Mouse (Mus musculus): ENCODE data around the gene Rps21. TPM values are rescaled to one million over a fixed set of nuclear protein-coding genes. Genes with fewer than 3 reads are reported as not detected.
A peak's percentile ranks its signal among the peaks of the same experiment; 100 is the strongest.
"Not testable (repeated sequence)": the region's sequence is repeated elsewhere in the genome, so short reads cannot be mapped to it uniquely, and the experiment has no call there.

Gene Rps21
- polyA plus RNA-seq, 1 experiment from 2014 or later = 468 TPM

- H3K4me2 ChIP-seq (ENCODE audit: low read depth, low read length, severe bottlenecking); H3K27me3 ChIP-seq (ENCODE audit: control insufficient read depth, insufficient read depth, low read length); H3K9me3 ChIP-seq (ENCODE audit: control insufficient read depth, low read length); ATAC-seq (replicated peaks; ENCODE audit: low FRiP score); H3K4me3 ChIP-seq (ENCODE audit: low read depth, low read length); H3K27ac ChIP-seq (ENCODE audit: low read depth, low read length); H3K9ac ChIP-seq (ENCODE audit: low read length); H3K36me3 ChIP-seq (ENCODE audit: control insufficient read depth, insufficient read depth, low read length); DNase-seq (ENCODE audit: low spot score): not testable (repeated sequence)
- H3K4me1 ChIP-seq (replicated peaks; ENCODE audit: control insufficient read depth, insufficient read depth, low read length) = peaks cover 11% of the 10 kb centered on the region; the same call in 1 of the 2 replicates
- 81% methylated on average over 10 of the region's 10 CpGs for WGBS
Observed at GRCm38 (mm10) chr2:180258951-180259484, 1.8 kb downstream of the Rps21 start.

- WGBS = 73% methylated on average over 17 of the region's 17 CpGs
- H3K36me3 ChIP-seq (ENCODE audit: control insufficient read depth, insufficient read depth, low read length) = not testable (repeated sequence)
Observed at GRCm38 (mm10) chr2:180259826-180260609, 2.8 kb downstream of the Rps21 start.

GRCm38 (mm10) chr2:180260610-180261480, 3.7 kb downstream of the Rps21 start:
- H3K27me3 ChIP-seq (ENCODE audit: control insufficient read depth, insufficient read depth, low read length) = no peaks in the 10 kb centered on the region
- H3K4me2 ChIP-seq (ENCODE audit: low read depth, low read length, severe bottlenecking) = no peak overlapping the region
- no peaks in the 10 kb centered on the region; the same call in 1 of the 2 replicates for H3K36me3 ChIP-seq (ENCODE audit: control insufficient read depth, insufficient read depth, low read length)
- no peak overlapping the region for H3K4me3 ChIP-seq (ENCODE audit: low read depth, low read length)
- DNase-seq (ENCODE audit: low spot score) (no peak), ATAC-seq (replicated peaks; ENCODE audit: low FRiP score) (no peak)
- no peak overlapping the region for H3K9ac ChIP-seq (ENCODE audit: low read length)
- H3K27ac ChIP-seq (ENCODE audit: low read depth, low read length) = no peak overlapping the region
- H3K4me1 ChIP-seq (replicated peaks; ENCODE audit: control insufficient read depth, insufficient read depth, low read length) = peaks cover 11% of the 10 kb centered on the region; the same call in 1 of the 2 replicates
- 66% methylated on average over 8 of the region's 8 CpGs for WGBS
- H3K9me3 ChIP-seq (ENCODE audit: control insufficient read depth, low read length) = no peaks in the 10 kb centered on the region

More at GRCm38 (mm10) chr2:180259826-180260609, 2.8 kb downstream of the Rps21 start:
- H3K9me3 ChIP-seq (ENCODE audit: control insufficient read depth, low read length); H3K4me3 ChIP-seq (ENCODE audit: low read depth, low read length); H3K4me2 ChIP-seq (ENCODE audit: low read depth, low read length, severe bottlenecking); H3K27me3 ChIP-seq (ENCODE audit: control insufficient read depth, insufficient read depth, low read length); H3K27ac ChIP-seq (ENCODE audit: low read depth, low read length); H3K9ac ChIP-seq (ENCODE audit: low read length); ATAC-seq (replicated peaks; ENCODE audit: low FRiP score): not testable (repeated sequence)
- DNase-seq (ENCODE audit: low spot score) = peak; percentile 49
- peaks cover 11% of the 10 kb centered on the region; the same call in 1 of the 2 replicates for H3K4me1 ChIP-seq (replicated peaks; ENCODE audit: control insufficient read depth, insufficient read depth, low read length)

- Histone ChIP-seq H3K4me3 (ENCODE audit: low read depth, low read length) (no peak overlapping the region), H3K9ac (ENCODE audit: low read length) (no peak overlapping the region), H3K27ac (ENCODE audit: low read depth, low read length) (no peak overlapping the region), H3K4me1 (replicated peaks; ENCODE audit: control insufficient read depth, insufficient read depth, low read length) (peaks cover 6% of the 10 kb centered on the region; the same call in 1 of the 2 replicates), H3K27me3 (ENCODE audit: control insufficient read depth, insufficient read depth, low read length) (no peaks in the 10 kb centered on the region), H3K9me3 (ENCODE audit: control insufficient read depth, low read length) (no peaks in the 10 kb centered on the region), H3K36me3 (ENCODE audit: control insufficient read depth, insufficient read depth, low read length) (no peaks in the 10 kb centered on the region; the same call in 1 of the 2 replicates), H3K4me2 (ENCODE audit: low read depth, low read length, severe bottlenecking) (no peak overlapping the region)
- DNase-seq (ENCODE audit: low spot score) (no peak), ATAC-seq (replicated peaks; ENCODE audit: low FRiP score) (no peak)
- 90% methylated on average over 7 of the region's 7 CpGs for WGBS
Observed at GRCm38 (mm10) chr2:180261901-180262300, 4.7 kb downstream of the Rps21 start.

DNA sequence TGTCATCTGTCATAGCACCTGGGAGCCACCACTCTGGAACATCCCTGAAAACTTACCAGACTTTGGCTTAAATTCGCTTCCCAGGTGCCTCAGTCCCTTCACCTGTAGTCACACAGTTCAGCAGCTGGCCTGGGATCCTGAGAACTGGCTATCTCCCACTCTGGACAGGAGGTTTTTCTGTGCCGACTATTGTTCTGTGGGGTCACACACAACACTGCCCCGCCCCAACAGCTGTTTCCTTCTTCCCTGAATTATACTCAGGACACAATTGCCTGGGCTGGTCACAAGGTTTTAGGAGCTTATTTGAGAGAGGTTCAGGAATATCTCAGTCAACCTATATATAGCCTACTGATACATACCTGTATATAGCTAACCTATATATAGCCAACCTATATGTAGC, 5.3 kb downstream of the Rps21 start:
- Histone ChIP-seq H3K27ac (ENCODE audit: low read depth, low read length) (no peak overlapping the region), H3K9ac (ENCODE audit: low read length) (no peak overlapping the region), H3K36me3 (ENCODE audit: control insufficient read depth, insufficient read depth, low read length) (no peaks in the 10 kb centered on the region; the same call in 1 of the 2 replicates), H3K4me3 (ENCODE audit: low read depth, low read length) (no peak overlapping the region), H3K27me3 (ENCODE audit: control insufficient read depth, insufficient read depth, low read length) (no peaks in the 10 kb centered on the region), H3K4me1 (replicated peaks; ENCODE audit: control insufficient read depth, insufficient read depth, low read length) (peaks cover 6% of the 10 kb centered on the region; the same call in 1 of the 2 replicates), H3K4me2 (ENCODE audit: low read depth, low read length, severe bottlenecking) (no peak overlapping the region), H3K9me3 (ENCODE audit: control insufficient read depth, low read length) (no peaks in the 10 kb centered on the region)
- ATAC-seq (replicated peaks; ENCODE audit: low FRiP score) = no peak
- 83% methylated on average over 3 of the region's 3 CpGs for WGBS
- DNase-seq (ENCODE audit: low spot score) = no peak

- DNase-seq (ENCODE audit: low spot score) = no peak
- Histone ChIP-seq H3K4me3 (ENCODE audit: low read depth, low read length) (no peak overlapping the region), H3K27me3 (ENCODE audit: control insufficient read depth, insufficient read depth, low read length) (no peaks in the 10 kb centered on the region), H3K4me1 (replicated peaks; ENCODE audit: control insufficient read depth, insufficient read depth, low read length) (peaks cover 6% of the 10 kb centered on the region; the same call in 1 of the 2 replicates), H3K9ac (ENCODE audit: low read length) (no peak overlapping the region), H3K36me3 (ENCODE audit: control insufficient read depth, insufficient read depth, low read length) (no peaks in the 10 kb centered on the region; the same call in 1 of the 2 replicates), H3K4me2 (ENCODE audit: low read depth, low read length, severe bottlenecking) (no peak overlapping the region), H3K9me3 (ENCODE audit: control insufficient read depth, low read length) (no peaks in the 10 kb centered on the region), H3K27ac (ENCODE audit: low read depth, low read length) (no peak overlapping the region)
- WGBS = 90% methylated on average over 10 of the region's 10 CpGs
- no peak for ATAC-seq (replicated peaks; ENCODE audit: low FRiP score)
Observed at GRCm38 (mm10) chr2:180262891-180263290, 5.7 kb downstream of the Rps21 start.

DNA sequence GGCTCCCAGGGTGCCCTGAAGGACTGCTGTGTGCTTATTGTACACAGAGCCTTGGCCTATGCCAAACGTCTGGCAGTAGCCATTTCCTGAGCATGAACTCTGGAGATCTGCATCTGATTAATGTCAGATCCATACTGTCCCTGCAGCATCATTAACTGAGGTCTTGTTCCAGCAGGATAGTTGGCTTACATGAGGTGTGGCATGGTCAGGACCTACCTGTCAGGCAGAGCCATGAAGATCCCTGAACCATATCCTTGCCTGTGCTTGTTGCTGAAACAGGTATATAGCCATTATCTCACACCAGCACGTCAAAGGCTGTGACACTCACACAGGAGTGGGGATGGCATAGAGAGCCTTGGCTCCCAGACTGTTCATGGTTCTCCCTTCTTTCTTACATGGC, 10.8 kb downstream of the Rps21 start:
- WGBS = 81% methylated on average over 2 of the region's 2 CpGs
- H3K9ac ChIP-seq (ENCODE audit: low read length) = no peak overlapping the region
- no peaks in the 10 kb centered on the region for H3K27me3 ChIP-seq (ENCODE audit: control insufficient read depth, insufficient read depth, low read length)
- ATAC-seq (replicated peaks; ENCODE audit: low FRiP score) (no peak), DNase-seq (ENCODE audit: low spot score) (no peak)
- no peak overlapping the region for H3K4me3 ChIP-seq (ENCODE audit: low read depth, low read length)
- H3K36me3 ChIP-seq (ENCODE audit: control insufficient read depth, insufficient read depth, low read length) = no peaks in the 10 kb centered on the region
- H3K4me1 ChIP-seq (replicated peaks; ENCODE audit: control insufficient read depth, insufficient read depth, low read length) = peaks cover 7% of the 10 kb centered on the region
- H3K9me3 ChIP-seq (ENCODE audit: control insufficient read depth, low read length) = no peaks in the 10 kb centered on the region
- H3K27ac ChIP-seq (ENCODE audit: low read depth, low read length) = no peak overlapping the region
- no peak overlapping the region for H3K4me2 ChIP-seq (ENCODE audit: low read depth, low read length, severe bottlenecking)

- H3K4me3 ChIP-seq (ENCODE audit: low read depth, low read length) = no peak overlapping the region
- no peak for ATAC-seq (replicated peaks; ENCODE audit: low FRiP score)
- H3K27ac ChIP-seq (ENCODE audit: low read depth, low read length) = no peak overlapping the region
- no peaks in the 10 kb centered on the region for H3K9me3 ChIP-seq (ENCODE audit: control insufficient read depth, low read length)
- H3K27me3 ChIP-seq (ENCODE audit: control insufficient read depth, insufficient read depth, low read length) = peaks cover under 1% of the 10 kb centered on the region; the same call in 1 of the 2 replicates
- no peak overlapping the region for H3K4me2 ChIP-seq (ENCODE audit: low read depth, low read length, severe bottlenecking)
- DNase-seq (ENCODE audit: low spot score) = no peak
- WGBS = 93% methylated on average over 10 of the region's 10 CpGs
- peaks cover 7% of the 10 kb centered on the region for H3K4me1 ChIP-seq (replicated peaks; ENCODE audit: control insufficient read depth, insufficient read depth, low read length)
- H3K9ac ChIP-seq (ENCODE audit: low read length) = no peak overlapping the region
- H3K36me3 ChIP-seq (ENCODE audit: control insufficient read depth, insufficient read depth, low read length) = no peaks in the 10 kb centered on the region
Observed at GRCm38 (mm10) chr2:180269329-180269728, 12.2 kb downstream of the Rps21 start.

Data from forebrain, embryonic 11.5 days (tissue).